Mouse (Mus musculus) MEL (cell line): Measurements from ENCODE around the gene Obp1b.
"Not testable (repeated sequence)": the region's sequence is repeated elsewhere in the genome, so short reads cannot be mapped to it uniquely, and the experiment has no call there.

Experiments
- CTCF ChIP-seq, 3 experiments: IDR thresholded peaks in 2 of 3; conservative IDR thresholded peaks in 1 of 3; 2 replicates each; pipeline ENCODE4 v1.5.1; 2011 to 2012; ENCODE audit warnings: low read length in 3 of 3, low read depth in 2 of 3, mild to moderate bottlenecking in 2 of 3, improper control_type of control experiment in 1 of 3, inconsistent platforms in 1 of 3, mixed read lengths in 1 of 3, moderate library complexity in 1 of 3; ENCODE audit not compliant: control insufficient read depth in 1 of 3, insufficient read depth in 1 of 3, poor library complexity in 1 of 3, severe bottlenecking in 1 of 3
- NELFE ChIP-seq: IDR thresholded peaks from 2 replicates; pipeline ENCODE4 v1.6.1; 2011; ENCODE audit warnings: low read depth, low read length, improper control_type of control experiment
- POLR2A ChIP-seq, 2 experiments: IDR thresholded peaks; 2 replicates each; pipeline ENCODE4 v1.6.1; 2011 to 2012; ENCODE audit warnings: low read length in 2 of 2, mild to moderate bottlenecking in 2 of 2, control low read depth in 1 of 2, improper control_type of control experiment in 1 of 2, low read depth in 1 of 2, moderate library complexity in 1 of 2; ENCODE audit not compliant: control insufficient read depth in 1 of 2, insufficient read depth in 1 of 2, poor library complexity in 1 of 2

DNA sequence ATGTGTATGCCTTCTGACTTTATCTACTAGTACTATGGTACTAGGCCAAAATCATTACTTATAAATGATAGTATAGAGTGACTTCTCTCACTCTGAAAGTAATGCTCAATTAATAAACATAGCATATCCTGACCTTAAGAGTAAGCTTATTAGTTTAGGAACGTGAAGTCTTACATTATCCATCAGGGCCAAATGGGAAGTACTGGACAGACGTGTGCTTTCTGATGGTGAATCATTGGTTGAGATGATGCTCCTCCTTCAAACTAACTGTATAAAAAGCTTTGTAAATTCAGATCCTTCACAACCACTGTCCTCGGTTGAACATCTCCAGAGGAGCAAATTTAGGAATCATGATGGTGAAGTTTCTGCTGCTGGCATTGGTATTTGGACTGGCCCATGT, at the start of gene Obp1b:
- TF ChIP-seq CTCF (IDR thresholded peaks at IDR 0.05 in 2 of 3, conservative IDR thresholded peaks at IDR 0.05 in 1 of 3; ENCODE audit: control insufficient read depth in 1 of 3, insufficient read depth in 1 of 3, low read depth in 2 of 3, low read length in 3 of 3, poor library complexity in 1 of 3, severe bottlenecking in 1 of 3); NELFE; POLR2A (IDR thresholded peaks at IDR 0.05; ENCODE audit: control insufficient read depth in 1 of 2, insufficient read depth in 1 of 2, low read depth in 1 of 2, low read length in 2 of 2, poor library complexity in 1 of 2): not testable (repeated sequence)
